9 mouse cellular contexts compared by ENCODE assay signal in genomic region chr11:51617693-51618092, GRCm38 (mm10). TPM values are rescaled to one million over a fixed set of nuclear protein-coding genes. Genes with fewer than 3 reads are reported as not detected.
DNase-seq lines count a peak whose midpoint lies in the region; ATAC-seq lines count a peak whose summit lies in the region.
"Had no signal": no experiment of that assay in that cellular context is flagged by ENCODE, and none has a peak within 500 bp of the region (broad histone marks: within the 10 kb centered on the region; RNA-seq: fewer than 3 reads in every experiment).

No protein-coding gene starts in this region.

- 12% methylated on average over 4 of the region's 4 CpGs for WGBS in hindbrain, embryonic 10.5 days
- 4% methylated on average over 4 of the region's 4 CpGs for WGBS in hindbrain, embryonic 12.5 days
- 3% methylated on average over 4 of the region's 4 CpGs for whole genome bisulfite sequencing in stomach, embryonic 14.5 days

- H3K4me1 ChIP-seq in hindbrain, embryonic 10.5 days (replicated peaks), result peaks cover 32% of the 10 kb centered on the region
- peaks cover 26% of the 10 kb centered on the region for H3K4me1 ChIP-seq in hindbrain, embryonic 12.5 days
- peaks cover 74% of the 10 kb centered on the region for H3K4me1 ChIP-seq in megakaryocyte, embryonic 14.5 days
- H3K4me1 ChIP-seq in stomach, embryonic 14.5 days (ENCODE audit: control insufficient read depth, insufficient read depth, low read length), result peaks cover 22% of the 10 kb centered on the region; the same call in 1 of the 2 replicates

- H3K27ac ChIP-seq in hindbrain, embryonic 10.5 days, result no peak overlapping the region
- H3K27ac ChIP-seq in hindbrain, embryonic 12.5 days, result no peak overlapping the region
- H3K27ac ChIP-seq in stomach, embryonic 14.5 days (ENCODE audit: low read length), result no peak overlapping the region
- H3K27ac ChIP-seq: limb, embryonic 13.5 days had no signal

- no peak for ATAC-seq in hindbrain, embryonic 12.5 days (ENCODE audit: low FRiP score)
- 0 out of 2 replicates have a peak, but pooled peaks have one; percentile 3 for ATAC-seq in stomach, embryonic 14.5 days (ENCODE audit: insufficient number of reproducible peaks, insufficient read depth, low FRiP score, low read depth)

- no peak overlapping the region for H3K4me3 ChIP-seq in hindbrain, embryonic 10.5 days
- H3K4me3 ChIP-seq in hindbrain, embryonic 12.5 days, result no peak overlapping the region
- H3K4me3 ChIP-seq in megakaryocyte, embryonic 14.5 days (replicated peaks), result peak overlapping the region; percentile 47
- H3K4me3 ChIP-seq in stomach, embryonic 14.5 days (ENCODE audit: low read depth, low read length), result no peak overlapping the region
- H3K4me3 ChIP-seq: limb, embryonic 13.5 days had no signal

- no peaks in the 10 kb centered on the region for H3K27me3 ChIP-seq in hindbrain, embryonic 10.5 days (ENCODE audit: insufficient read depth, poor library complexity, severe bottlenecking)
- H3K27me3 ChIP-seq in hindbrain, embryonic 12.5 days, result no peaks in the 10 kb centered on the region
- no peaks in the 10 kb centered on the region for H3K27me3 ChIP-seq in megakaryocyte, embryonic 14.5 days (replicated peaks)
- H3K27me3 ChIP-seq in stomach, embryonic 14.5 days (ENCODE audit: control insufficient read depth, insufficient read depth, low read length), result no peaks in the 10 kb centered on the region
- H3K27me3 ChIP-seq: limb, embryonic 13.5 days had no signal

- H3K9ac ChIP-seq in hindbrain, embryonic 12.5 days, result no peak overlapping the region
- H3K9ac ChIP-seq in stomach, embryonic 14.5 days (replicated peaks; ENCODE audit: low read depth, low read length), result no peak overlapping the region
- H3K9ac ChIP-seq: limb, embryonic 13.5 days had no signal

- peak; percentile 69 for DNase-seq in hindbrain, embryonic 10.5 days (ENCODE audit: low spot score)
- DNase-seq in CD8-positive naive resting alpha-beta T cell, adult 2 months (ENCODE audit: low read depth in 2 of 2, low spot score in 2 of 2), result peak; percentile 70 to 80
- DNase-seq in c-Kit-positive CD71-positive TER-119-negative erythroid progenitor cells, embryonic 14.5 days (ENCODE audit: low read depth), result peak; percentile 67
- DNase-seq in frontal cortex, postnatal 36 days (ENCODE audit: low spot score in 2 of 2), result peak; percentile 68 to 79
- peak; percentile 74 to 82 for DNase-seq in kidney, postnatal 4 days

- H3K4me2 ChIP-seq in hindbrain, embryonic 12.5 days (replicated peaks), result no peak overlapping the region
- no peak overlapping the region for H3K4me2 ChIP-seq in stomach, embryonic 14.5 days (replicated peaks; ENCODE audit: low read depth, low read length)
- H3K4me2 ChIP-seq: limb, embryonic 13.5 days had no signal

- H3K36me3 ChIP-seq in hindbrain, embryonic 10.5 days, result peaks cover 18% of the 10 kb centered on the region
- peaks cover 9% of the 10 kb centered on the region for H3K36me3 ChIP-seq in hindbrain, embryonic 12.5 days
- H3K36me3 ChIP-seq in megakaryocyte, embryonic 14.5 days (replicated peaks; ENCODE audit: low read length), result peaks cover 17% of the 10 kb centered on the region
- H3K36me3 ChIP-seq in stomach, embryonic 14.5 days (ENCODE audit: control insufficient read depth, insufficient read depth, low read length), result peaks cover 9% of the 10 kb centered on the region; the same call in 1 of the 2 replicates

- no peaks in the 10 kb centered on the region for H3K9me3 ChIP-seq in hindbrain, embryonic 10.5 days
- no peaks in the 10 kb centered on the region for H3K9me3 ChIP-seq in hindbrain, embryonic 12.5 days (replicated peaks)
- no peaks in the 10 kb centered on the region for H3K9me3 ChIP-seq in megakaryocyte, embryonic 14.5 days
- no peaks in the 10 kb centered on the region for H3K9me3 ChIP-seq in stomach, embryonic 14.5 days (ENCODE audit: control insufficient read depth, low read depth, low read length)
- H3K9me3 ChIP-seq: limb, embryonic 13.5 days had no signal

RNA-seq across cellular contexts. Expression of gene Nhp2, which starts 1.8 kb away (rescaled TPM):
- polyA plus RNA-seq in hindbrain, embryonic 10.5 days (2016; fragmentation: Nextera tagmentation; extraction: Ambion mirVana), result 209 and 250 TPM in 2 replicates
- 101 and 103 TPM in 2 replicates for polyA plus RNA-seq in hindbrain, embryonic 12.5 days (2016; fragmentation: Nextera tagmentation; extraction: Ambion mirVana)
- 44.8 and 144 TPM in 2 replicates for polyA plus RNA-seq in megakaryocyte, embryonic 14.5 days (2012; ENCODE audit: insufficient read depth, low replicate concordance)
- polyA plus RNA-seq in stomach, embryonic 14.5 days (2014; fragmentation: Nextera tagmentation; extraction: Ambion mirVana), result 159 and 174 TPM in 2 replicates

RNA-seq across cellular contexts. Expression of gene Hnrnpab, which starts 11.0 kb away (rescaled TPM):
- polyA plus RNA-seq in hindbrain, embryonic 10.5 days (2016; fragmentation: Nextera tagmentation; extraction: Ambion mirVana), result 607 and 630 TPM in 2 replicates
- polyA plus RNA-seq in hindbrain, embryonic 12.5 days (2016; fragmentation: Nextera tagmentation; extraction: Ambion mirVana), result 723 and 728 TPM in 2 replicates
- 373 and 587 TPM in 2 replicates for polyA plus RNA-seq in megakaryocyte, embryonic 14.5 days (2012; ENCODE audit: insufficient read depth, low replicate concordance)
- 474 and 532 TPM in 2 replicates for polyA plus RNA-seq in stomach, embryonic 14.5 days (2014; fragmentation: Nextera tagmentation; extraction: Ambion mirVana)

RNA-seq across cellular contexts. Expression of gene Rmnd5b, which starts 18.0 kb away (rescaled TPM):
- polyA plus RNA-seq in hindbrain, embryonic 10.5 days (2016; fragmentation: Nextera tagmentation; extraction: Ambion mirVana), result 38.9 and 45.6 TPM in 2 replicates
- 50.9 and 53.9 TPM in 2 replicates for polyA plus RNA-seq in hindbrain, embryonic 12.5 days (2016; fragmentation: Nextera tagmentation; extraction: Ambion mirVana)
- 12.9 and 15.1 TPM in 2 replicates for polyA plus RNA-seq in megakaryocyte, embryonic 14.5 days (2012; ENCODE audit: insufficient read depth, low replicate concordance)
- polyA plus RNA-seq in stomach, embryonic 14.5 days (2014; fragmentation: Nextera tagmentation; extraction: Ambion mirVana), result 42.6 and 47.8 TPM in 2 replicates

RNA-seq across cellular contexts. Expression of gene N4bp3, which starts 32.9 kb away (rescaled TPM):
- 18.3 and 19.5 TPM in 2 replicates for polyA plus RNA-seq in hindbrain, embryonic 10.5 days (2016; fragmentation: Nextera tagmentation; extraction: Ambion mirVana)
- 12.4 and 14.9 TPM in 2 replicates for polyA plus RNA-seq in hindbrain, embryonic 12.5 days (2016; fragmentation: Nextera tagmentation; extraction: Ambion mirVana)
- polyA plus RNA-seq in megakaryocyte, embryonic 14.5 days (2012; ENCODE audit: insufficient read depth, low replicate concordance), result 2.5 and 6.0 TPM in 2 replicates
- polyA plus RNA-seq in stomach, embryonic 14.5 days (2014; fragmentation: Nextera tagmentation; extraction: Ambion mirVana), result 12.7 and 13.4 TPM in 2 replicates

RNA-seq across cellular contexts. Expression of gene D930048N14Rik, which starts 33.1 kb away (rescaled TPM):
- polyA plus RNA-seq in hindbrain, embryonic 10.5 days (2016; fragmentation: Nextera tagmentation; extraction: Ambion mirVana), result 0.82 and 1.3 TPM in 2 replicates
- polyA plus RNA-seq in hindbrain, embryonic 12.5 days (2016; fragmentation: Nextera tagmentation; extraction: Ambion mirVana), result 0.87 and 0.98 TPM in 2 replicates
- polyA plus RNA-seq in megakaryocyte, embryonic 14.5 days (2012; ENCODE audit: insufficient read depth, low replicate concordance), result not detected in 2 replicates
- 5.2 and 6.3 TPM in 2 replicates for polyA plus RNA-seq in stomach, embryonic 14.5 days (2014; fragmentation: Nextera tagmentation; extraction: Ambion mirVana)
